Mouse (Mus musculus): Measurements from ENCODE around the gene Sema4c. TPM values are rescaled to one million over a fixed set of nuclear protein-coding genes. Genes with fewer than 3 reads are reported as not detected.
A peak's percentile ranks its signal among the peaks of the same experiment; 100 is the strongest.

The Sema4c gene
- 8.0 and 9.1 TPM in 2 replicates for polyA plus RNA-seq (2012; rRNA removed)

GRCm38 (mm10) chr1:36558031-36558993 is at the start of gene Sema4c:
Sema4c (minus strand) TSS chr1:36558349.
- DNase-seq, result peak; percentile 75
- peak within 1 kb of the TSS; percentile 75 for H3K4me3 ChIP-seq (ENCODE audit: insufficient read depth, low read depth, low read length)
- no peaks in the 10 kb centered on the region for H3K27me3 ChIP-seq (replicated peaks; ENCODE audit: control insufficient read depth, insufficient read depth, low read length)
- WGBS, result 4% methylated on average over 69 of the region's 69 CpGs
- TF ChIP-seq POLR2A (IDR thresholded peaks at IDR 0.05; ENCODE audit: low read depth, low read length) (no peak), CTCF (conservative IDR thresholded peaks at IDR 0.05; ENCODE audit: insufficient read depth, insufficient read length, low read depth, low read length) (no peak)
- H3K27ac ChIP-seq (ENCODE audit: insufficient read depth, low read depth, low read length), result peak within 1 kb of the TSS; percentile 86
- no peaks in the 10 kb centered on the region for H3K36me3 ChIP-seq (ENCODE audit: control insufficient read depth, insufficient read depth, low read length)
- peaks cover 3% of the 10 kb centered on the region; the same call in 1 of the 2 replicates for H3K4me1 ChIP-seq (ENCODE audit: control insufficient read depth, insufficient read depth, low read length)

- H3K4me1 ChIP-seq (ENCODE audit: control insufficient read depth, insufficient read depth, low read length), result no peaks in the 10 kb centered on the region; the same call in 1 of the 2 replicates
- TF ChIP-seq CTCF (conservative IDR thresholded peaks at IDR 0.05; ENCODE audit: insufficient read depth, insufficient read length, low read depth, low read length) (no peak), POLR2A (IDR thresholded peaks at IDR 0.05; ENCODE audit: low read depth, low read length) (no peak)
- H3K27ac ChIP-seq (ENCODE audit: insufficient read depth, low read depth, low read length), result no peak overlapping the region
- no peaks in the 10 kb centered on the region for H3K36me3 ChIP-seq (ENCODE audit: control insufficient read depth, insufficient read depth, low read length)
- H3K4me3 ChIP-seq (ENCODE audit: insufficient read depth, low read depth, low read length), result no peak overlapping the region
- H3K27me3 ChIP-seq (replicated peaks; ENCODE audit: control insufficient read depth, insufficient read depth, low read length), result no peaks in the 10 kb centered on the region
- 70% methylated on average over 7 of the region's 7 CpGs for WGBS
- DNase-seq, result no peak
Observed at GRCm38 (mm10) chr1:36606951-36607350, 48.8 kb upstream of the Sema4c start.

GRCm38 (mm10) chr1:36604254-36605156 is 46.4 kb upstream of the Sema4c start:
- H3K27ac ChIP-seq (ENCODE audit: insufficient read depth, low read depth, low read length), result no peak overlapping the region

GRCm38 (mm10) chr1:36603361-36603760 is 45.2 kb upstream of the Sema4c start:
- WGBS, result 49% methylated on average over 9 of the region's 9 CpGs
- no peak overlapping the region for H3K4me3 ChIP-seq (ENCODE audit: insufficient read depth, low read depth, low read length)
- DNase-seq, result peak; percentile 51

More at GRCm38 (mm10) chr1:36604254-36605156, 46.4 kb upstream of the Sema4c start:
- peak; percentile 92 for DNase-seq
- Histone ChIP-seq H3K36me3 (ENCODE audit: control insufficient read depth, insufficient read depth, low read length) (no peaks in the 10 kb centered on the region), H3K4me3 (ENCODE audit: insufficient read depth, low read depth, low read length) (no peak overlapping the region), H3K27me3 (replicated peaks; ENCODE audit: control insufficient read depth, insufficient read depth, low read length) (no peaks in the 10 kb centered on the region), H3K4me1 (ENCODE audit: control insufficient read depth, insufficient read depth, low read length) (no peaks in the 10 kb centered on the region; the same call in 1 of the 2 replicates)
- TF ChIP-seq POLR2A (IDR thresholded peaks at IDR 0.05; ENCODE audit: low read depth, low read length) (no peak), CTCF (conservative IDR thresholded peaks at IDR 0.05; ENCODE audit: insufficient read depth, insufficient read length, low read depth, low read length) (no peak)
- WGBS, result 66% methylated on average over 12 of the region's 12 CpGs

GRCm38 (mm10) chr1:36602271-36602670 is 44.1 kb upstream of the Sema4c start:
- no peak for DNase-seq
- H3K36me3 ChIP-seq (ENCODE audit: control insufficient read depth, insufficient read depth, low read length), result no peaks in the 10 kb centered on the region
- TF ChIP-seq POLR2A (IDR thresholded peaks at IDR 0.05; ENCODE audit: low read depth, low read length), result no peak
- TF ChIP-seq CTCF (conservative IDR thresholded peaks at IDR 0.05; ENCODE audit: insufficient read depth, insufficient read length, low read depth, low read length), result no peak
- no peak overlapping the region for H3K4me3 ChIP-seq (ENCODE audit: insufficient read depth, low read depth, low read length)
- H3K27ac ChIP-seq (ENCODE audit: insufficient read depth, low read depth, low read length), result no peak overlapping the region
- H3K27me3 ChIP-seq (replicated peaks; ENCODE audit: control insufficient read depth, insufficient read depth, low read length), result no peaks in the 10 kb centered on the region
- H3K4me1 ChIP-seq (ENCODE audit: control insufficient read depth, insufficient read depth, low read length), result no peaks in the 10 kb centered on the region; the same call in 1 of the 2 replicates
- WGBS, result 80% methylated on average over 4 of the region's 4 CpGs

More at GRCm38 (mm10) chr1:36603361-36603760, 45.2 kb upstream of the Sema4c start:
- TF ChIP-seq CTCF (conservative IDR thresholded peaks at IDR 0.05; ENCODE audit: insufficient read depth, insufficient read length, low read depth, low read length) (no peak), POLR2A (IDR thresholded peaks at IDR 0.05; ENCODE audit: low read depth, low read length) (no peak)
- Histone ChIP-seq H3K36me3 (ENCODE audit: control insufficient read depth, insufficient read depth, low read length) (no peaks in the 10 kb centered on the region), H3K27me3 (replicated peaks; ENCODE audit: control insufficient read depth, insufficient read depth, low read length) (no peaks in the 10 kb centered on the region), H3K27ac (ENCODE audit: insufficient read depth, low read depth, low read length) (no peak overlapping the region; the same call in 1 of the 2 replicates), H3K4me1 (ENCODE audit: control insufficient read depth, insufficient read depth, low read length) (no peaks in the 10 kb centered on the region; the same call in 1 of the 2 replicates)

- DNase-seq, result no peak
- 83% methylated on average over 2 of the region's 2 CpGs for WGBS
- no peaks in the 10 kb centered on the region for H3K36me3 ChIP-seq (ENCODE audit: control insufficient read depth, insufficient read depth, low read length)
- H3K27me3 ChIP-seq (replicated peaks; ENCODE audit: control insufficient read depth, insufficient read depth, low read length), result no peaks in the 10 kb centered on the region
- TF ChIP-seq CTCF (conservative IDR thresholded peaks at IDR 0.05; ENCODE audit: insufficient read depth, insufficient read length, low read depth, low read length) (no peak), POLR2A (IDR thresholded peaks at IDR 0.05; ENCODE audit: low read depth, low read length) (no peak)
- no peak overlapping the region for H3K4me3 ChIP-seq (ENCODE audit: insufficient read depth, low read depth, low read length)
- H3K27ac ChIP-seq (ENCODE audit: insufficient read depth, low read depth, low read length), result no peak overlapping the region
- H3K4me1 ChIP-seq (ENCODE audit: control insufficient read depth, insufficient read depth, low read length), result 0 out of 2 replicates have a peak, but pooled peaks cover 3% of the 10 kb centered on the region
Observed at GRCm38 (mm10) chr1:36598411-36598810, 40.3 kb upstream of the Sema4c start.
